Mouse (Mus musculus) hindbrain, embryonic 12.5 days (tissue): Measurements from ENCODE around the gene B230217C12Rik. TPM values are rescaled to one million over a fixed set of nuclear protein-coding genes. Genes with fewer than 3 reads are reported as not detected.
"Not testable (repeated sequence)": the region's sequence is repeated elsewhere in the genome, so short reads cannot be mapped to it uniquely, and the experiment has no call there.

Experiments used
- ATAC-seq: fragments of 200-750 bp; cut with Nextera tagmentation; 2 replicates; pipeline ENCODE4 v1.8.0; 2017; ENCODE audit warnings: moderate TSS enrichment; ENCODE audit not compliant: low FRiP score
- H3K27ac ChIP-seq: fragments of 300-500 bp; sonication (generic); 2 replicates; pipeline ENCODE4 v1.5.1; 2016; ENCODE audit warnings: mild to moderate bottlenecking
- H3K27me3 ChIP-seq: fragments of 300-500 bp; sonication (generic); 2 replicates; pipeline ENCODE4 v1.6.1; 2016; ENCODE audit warnings: mild to moderate bottlenecking
- H3K36me3 ChIP-seq: fragments of 300-500 bp; sonication (generic); 2 replicates; pipeline ENCODE4 v1.6.1; 2016; ENCODE audit warnings: mild to moderate bottlenecking
- H3K4me1 ChIP-seq: fragments of 300-500 bp; sonication (generic); 2 replicates; pipeline ENCODE4 v1.6.1; 2016
- H3K4me2 ChIP-seq: fragments of 300-500 bp; sonication (generic); replicated peaks from 2 replicates; pipeline ENCODE4 v1.6.1; 2016; ENCODE audit warnings: mild to moderate bottlenecking
- H3K4me3 ChIP-seq: fragments of 300-500 bp; sonication (generic); 2 replicates; pipeline ENCODE4 v1.5.1; 2016; ENCODE audit warnings: mild to moderate bottlenecking
- H3K9ac ChIP-seq: fragments of 300-500 bp; sonication (generic); 2 replicates; pipeline ENCODE4 v1.6.1; 2016; ENCODE audit warnings: mild to moderate bottlenecking, moderate library complexity
- H3K9me3 ChIP-seq: fragments of 300-500 bp; sonication (generic); replicated peaks from 2 replicates; pipeline ENCODE4 v1.6.1; 2016; ENCODE audit warnings: mild to moderate bottlenecking
- WGBS: fragments of 180-500 bp; shearing (Covaris S2); methylation state at CpG from one replicate; pipeline ENCODE4 v1.1.7; 2016; 5-methylcytosine and 5-hydroxymethylcytosine counted together
- polyA plus RNA-seq: library from polyadenylated mRNA; unstranded; fragments of >200 nt; fragmentation: Nextera tagmentation; extraction: Ambion mirVana; gene quantifications from 2 replicates; pipeline ENCODE4 v1.2.1, GENCODE M21; 2016

B230217C12Rik gene
- polyA plus RNA-seq, 1 experiment from 2014 or later, result 14.1 TPM

DNA sequence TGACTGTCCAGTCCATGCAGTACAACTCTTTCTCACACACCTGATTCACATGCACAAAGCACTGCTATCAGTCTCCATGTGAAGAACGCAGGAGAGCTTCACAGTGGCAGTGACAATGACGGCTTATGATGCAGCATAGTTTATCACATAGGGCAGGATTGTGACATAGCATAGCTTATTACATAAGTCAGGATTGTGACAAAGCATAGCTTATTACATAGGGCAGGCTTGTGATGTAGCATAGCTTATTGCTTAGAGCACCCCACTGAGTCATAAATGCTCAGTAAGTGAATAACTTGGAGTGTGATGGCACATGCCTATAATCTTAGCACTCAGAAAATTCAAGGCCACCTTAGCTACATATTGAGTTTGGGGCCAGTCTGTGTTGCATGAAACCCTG lies 14.9 kb downstream of the B230217C12Rik start:
- Histone ChIP-seq H3K27me3 (no peaks in the 10 kb centered on the region), H3K4me3 (no peak overlapping the region)
- 94% methylated on average over 2 of the region's 2 CpGs for WGBS

DNA sequence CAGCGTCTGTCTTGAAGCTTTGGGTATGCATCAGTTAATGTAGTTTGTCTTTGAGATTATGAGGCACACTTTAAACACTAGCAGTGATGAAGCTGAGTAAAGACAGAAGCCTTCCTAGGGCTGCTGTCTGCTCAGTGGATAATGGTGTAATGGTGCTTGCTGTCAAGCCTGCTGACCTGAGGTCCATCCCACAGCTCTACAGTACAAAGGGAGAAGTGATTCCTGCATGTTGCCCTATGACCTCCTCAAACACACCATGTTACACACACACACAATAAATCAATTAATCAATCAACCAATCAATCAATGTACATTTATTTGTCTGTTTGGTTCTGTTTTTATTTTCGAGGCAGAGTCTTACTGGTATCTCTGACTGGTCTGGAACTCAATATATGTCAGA lies 21.6 kb downstream of the B230217C12Rik start:
- Histone ChIP-seq H3K9ac (no peak overlapping the region), H3K4me2 (no peak overlapping the region), H3K4me1 (no peaks in the 10 kb centered on the region), H3K27me3 (no peaks in the 10 kb centered on the region), H3K9me3 (no peaks in the 10 kb centered on the region), H3K4me3 (no peak overlapping the region), H3K36me3 (no peaks in the 10 kb centered on the region), H3K27ac (no peak overlapping the region)
- no peak for ATAC-seq
- 80% methylated on average over 2 of the region's 2 CpGs for WGBS

More for the DNA sequence above, 14.9 kb downstream of the B230217C12Rik start:
- Histone ChIP-seq H3K4me1 (no peaks in the 10 kb centered on the region), H3K27ac (no peak overlapping the region), H3K36me3 (no peaks in the 10 kb centered on the region), H3K9me3 (no peaks in the 10 kb centered on the region), H3K4me2 (no peak overlapping the region), H3K9ac (no peak overlapping the region)
- ATAC-seq, result no peak

DNA sequence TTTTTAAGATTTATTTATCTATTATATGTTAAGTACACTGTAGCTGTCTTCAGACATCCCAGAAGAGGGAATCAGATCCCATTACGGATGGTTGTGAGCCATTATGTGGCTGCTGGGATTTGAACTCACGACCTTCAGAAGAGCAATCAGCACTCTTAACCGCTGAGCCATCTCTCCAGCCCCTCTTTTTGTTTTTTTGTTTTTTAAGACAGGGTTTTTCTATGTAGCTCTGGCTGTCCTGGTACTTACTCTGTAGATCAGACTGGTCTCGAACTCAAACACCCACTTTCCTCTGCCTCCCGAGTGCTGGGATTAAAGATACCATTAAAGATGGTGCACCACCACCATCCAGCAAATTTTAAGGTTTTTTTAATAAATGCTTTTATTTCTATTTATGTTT lies 24.8 kb downstream of the B230217C12Rik start:
- Histone ChIP-seq H3K27me3 (no peaks in the 10 kb centered on the region), H3K36me3 (no peaks in the 10 kb centered on the region), H3K9me3 (no peaks in the 10 kb centered on the region), H3K9ac (no peak overlapping the region), H3K4me1 (no peaks in the 10 kb centered on the region), H3K4me3 (no peak overlapping the region), H3K4me2 (no peak overlapping the region), H3K27ac (no peak overlapping the region)
- no peak for ATAC-seq
- 92% methylated on average over 5 of the region's 5 CpGs for WGBS

DNA sequence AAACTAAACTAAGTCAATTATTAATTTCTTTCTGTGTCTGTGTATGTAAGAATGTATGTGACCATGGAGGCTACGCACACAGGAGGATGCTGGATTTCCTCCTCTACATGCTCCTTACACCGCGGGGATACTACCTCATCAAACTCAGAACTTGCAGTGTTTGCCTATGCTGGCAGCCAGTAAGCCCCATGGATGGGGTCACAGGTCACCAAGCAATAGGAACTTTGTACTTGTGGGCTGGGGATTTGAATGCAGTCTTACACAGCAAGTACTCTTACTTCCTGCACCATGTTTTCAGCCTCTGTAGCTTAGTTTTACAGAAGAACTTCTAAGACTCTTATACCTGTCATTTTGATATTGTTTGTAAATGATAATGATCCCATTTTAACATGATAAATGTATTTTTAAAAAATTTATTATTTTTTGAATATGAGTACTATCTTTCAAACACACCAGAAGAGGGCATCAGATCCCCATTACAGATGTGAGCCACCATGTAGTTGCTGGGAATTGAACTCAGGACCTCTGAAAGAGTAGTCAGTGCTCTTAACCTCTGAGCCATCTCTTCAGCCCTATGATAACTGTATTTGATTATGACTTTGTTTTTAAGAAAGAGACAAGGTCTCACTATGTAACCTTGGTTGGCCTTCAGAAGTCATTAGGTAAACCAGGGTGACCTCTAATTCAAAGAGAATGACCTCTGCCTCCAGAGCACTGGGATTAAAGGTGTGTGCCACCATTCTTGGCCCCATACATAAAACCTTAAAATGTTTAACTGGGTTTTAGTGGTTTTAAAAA lies 25.7 kb downstream of the B230217C12Rik start:
- H3K4me2 ChIP-seq, result no peak overlapping the region
- no peak for ATAC-seq
- no peaks in the 10 kb centered on the region for H3K36me3 ChIP-seq
- H3K27ac ChIP-seq, result no peak overlapping the region
- no peaks in the 10 kb centered on the region for H3K4me1 ChIP-seq
- no peak overlapping the region for H3K9ac ChIP-seq
- WGBS, result 87% methylated on average over 3 of the region's 3 CpGs
- no peaks in the 10 kb centered on the region for H3K27me3 ChIP-seq
- no peaks in the 10 kb centered on the region for H3K9me3 ChIP-seq
- H3K4me3 ChIP-seq, result no peak overlapping the region

DNA sequence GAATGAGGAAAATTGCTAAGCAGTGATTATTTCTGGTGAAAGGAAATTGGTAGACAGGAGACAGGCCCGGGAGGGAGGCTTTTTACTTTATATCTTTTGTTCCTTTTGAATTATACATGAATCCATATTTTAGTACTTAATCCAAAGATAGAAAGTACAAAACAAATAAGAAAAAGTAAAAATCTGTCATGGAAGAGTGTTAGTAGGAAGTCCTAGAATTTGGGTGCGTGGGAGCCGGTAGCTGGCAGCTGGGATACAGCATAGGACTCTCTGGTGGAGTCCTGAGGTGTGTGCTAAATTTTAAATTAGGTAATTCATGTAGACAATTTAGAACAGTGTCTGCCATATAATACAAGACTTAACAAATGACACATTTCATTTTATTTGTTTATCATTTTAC lies 27.0 kb downstream of the B230217C12Rik start:
- WGBS, result 91% methylated on average over 3 of the region's 3 CpGs
- H3K27ac ChIP-seq, result no peak overlapping the region
- no peak overlapping the region for H3K9ac ChIP-seq

DNA sequence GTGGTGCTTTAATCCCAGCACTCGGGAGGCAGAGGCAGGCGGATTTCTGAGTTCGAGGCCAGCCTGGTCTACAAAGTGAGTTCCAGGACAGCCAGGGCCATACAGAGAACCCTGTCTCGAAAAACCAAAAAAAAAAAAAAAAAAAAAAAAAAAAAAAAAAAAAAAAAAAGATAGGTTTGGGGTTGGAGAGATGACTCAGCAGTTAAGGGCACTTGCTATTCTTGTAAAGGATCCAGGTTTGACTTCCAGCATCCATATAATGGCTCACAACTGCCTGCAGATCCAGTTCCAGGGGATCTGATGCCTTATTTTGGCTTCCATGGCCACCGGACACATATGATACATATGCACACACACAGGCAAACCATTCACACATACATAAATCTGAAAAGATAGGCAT lies 31.8 kb downstream of the B230217C12Rik start:
- ATAC-seq, H3K4me2 ChIP-seq, H3K9me3 ChIP-seq, H3K4me3 ChIP-seq, H3K27me3 ChIP-seq, H3K4me1 ChIP-seq, H3K9ac ChIP-seq, H3K36me3 ChIP-seq, H3K27ac ChIP-seq: not testable (repeated sequence)
- WGBS, result 87% methylated on average over 5 of the region's 5 CpGs

More for the DNA sequence above, 27.0 kb downstream of the B230217C12Rik start:
- Histone ChIP-seq H3K4me1 (no peaks in the 10 kb centered on the region), H3K36me3 (no peaks in the 10 kb centered on the region), H3K4me2 (no peak overlapping the region), H3K9me3 (no peaks in the 10 kb centered on the region), H3K27me3 (no peaks in the 10 kb centered on the region), H3K4me3 (no peak overlapping the region)
- no peak for ATAC-seq

DNA sequence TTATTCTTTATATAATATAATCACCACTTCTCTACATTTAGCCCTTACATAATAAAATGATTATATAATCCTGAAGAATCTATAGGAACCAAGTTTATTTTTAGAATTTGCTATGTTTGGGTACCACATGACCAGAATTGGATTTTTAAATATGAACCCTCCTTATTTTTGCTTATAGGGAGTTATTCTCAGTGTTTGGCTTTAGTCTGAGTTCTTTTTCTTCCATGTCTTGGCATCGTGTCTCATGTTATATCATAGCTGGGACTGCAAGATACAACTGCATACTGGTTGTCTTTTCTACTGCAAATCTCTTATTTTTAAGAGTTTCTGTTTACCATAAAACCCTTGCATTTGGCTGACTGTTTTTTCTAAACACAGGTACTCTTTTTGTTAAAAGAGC lies 33.8 kb downstream of the B230217C12Rik start:
- no peak overlapping the region for H3K4me3 ChIP-seq
- no peak overlapping the region for H3K27ac ChIP-seq
- no peak overlapping the region for H3K9ac ChIP-seq
- no peaks in the 10 kb centered on the region for H3K9me3 ChIP-seq
- 92% methylated on average over 1 of the region's 1 CpGs for WGBS
- no peaks in the 10 kb centered on the region for H3K36me3 ChIP-seq
- H3K4me2 ChIP-seq, result no peak overlapping the region
- no peak for ATAC-seq
- no peaks in the 10 kb centered on the region for H3K27me3 ChIP-seq
- H3K4me1 ChIP-seq, result no peaks in the 10 kb centered on the region

DNA sequence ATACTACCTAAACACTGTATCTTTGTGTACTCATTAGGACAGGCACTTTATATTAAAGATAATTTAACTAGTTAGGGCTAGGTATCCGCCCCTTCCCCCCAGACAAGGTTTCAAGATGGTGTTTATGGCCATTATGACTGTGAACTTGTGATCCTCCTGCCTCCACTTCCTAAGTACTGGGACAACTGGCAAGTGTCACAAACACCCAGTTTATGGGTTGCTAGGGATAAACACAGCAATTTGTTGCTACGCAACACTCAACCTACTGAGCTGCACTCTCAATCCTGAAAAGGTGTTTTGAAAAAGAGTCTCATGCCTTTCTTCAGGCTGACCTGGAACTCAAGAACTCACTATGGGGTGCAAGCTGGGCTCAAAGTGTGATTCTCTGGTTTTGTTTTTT lies 36.8 kb downstream of the B230217C12Rik start:
- ATAC-seq, result no peak
- Histone ChIP-seq H3K4me1 (no peaks in the 10 kb centered on the region), H3K4me2 (no peak overlapping the region), H3K36me3 (no peaks in the 10 kb centered on the region), H3K27ac (no peak overlapping the region), H3K27me3 (no peaks in the 10 kb centered on the region), H3K4me3 (no peak overlapping the region), H3K9me3 (no peaks in the 10 kb centered on the region), H3K9ac (no peak overlapping the region)
- 93% methylated on average over 2 of the region's 2 CpGs for WGBS

DNA sequence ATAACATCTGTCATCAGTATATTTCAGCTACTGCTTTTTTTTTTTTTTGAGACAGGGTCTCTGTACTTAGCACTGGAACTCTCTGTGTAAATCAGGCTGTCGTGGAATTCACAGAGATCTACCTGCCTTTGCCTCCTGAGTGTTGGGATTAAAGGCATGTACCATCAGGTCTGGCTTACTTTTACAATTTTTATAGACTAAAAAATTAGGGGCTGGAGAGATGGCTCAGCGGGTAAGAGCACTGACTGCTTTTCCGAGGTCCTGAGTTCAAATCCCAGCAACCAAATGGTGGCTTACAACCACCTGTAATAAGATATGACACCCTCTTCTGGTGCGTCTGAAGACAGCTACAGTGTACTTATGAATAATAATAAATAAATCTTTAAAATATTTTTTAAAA lies 39.8 kb downstream of the B230217C12Rik start:
- Histone ChIP-seq H3K36me3 (no peaks in the 10 kb centered on the region), H3K27me3 (no peaks in the 10 kb centered on the region), H3K9ac (no peak overlapping the region), H3K27ac (no peak overlapping the region), H3K4me1 (no peaks in the 10 kb centered on the region), H3K4me3 (no peak overlapping the region), H3K9me3 (no peaks in the 10 kb centered on the region), H3K4me2 (no peak overlapping the region)
- no peak for ATAC-seq
- WGBS, result 96% methylated on average over 4 of the region's 4 CpGs

DNA sequence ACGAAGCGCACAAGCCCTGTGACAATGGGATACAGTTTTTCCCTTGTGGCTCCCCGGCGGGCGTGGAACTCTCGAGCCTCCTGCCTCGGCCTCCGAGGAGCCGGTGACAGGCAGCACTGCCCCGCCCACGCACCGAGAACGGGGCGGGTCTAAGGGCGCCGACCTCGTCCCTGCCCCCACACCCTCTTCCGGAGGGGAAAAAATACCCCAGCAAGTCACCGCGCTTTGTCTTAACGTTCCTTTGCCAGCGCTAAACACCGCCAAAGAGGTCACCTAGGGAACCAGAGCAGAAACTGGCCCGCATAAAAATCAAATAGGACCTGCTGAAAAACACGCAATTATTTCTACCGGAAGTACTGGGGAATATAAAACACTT lies 43.0 kb downstream of the B230217C12Rik start:
- H3K4me2 ChIP-seq, result peak overlapping the region; percentile 62
- H3K27me3 ChIP-seq, result no peaks in the 10 kb centered on the region
- no peaks in the 10 kb centered on the region for H3K4me1 ChIP-seq
- H3K27ac ChIP-seq, result peak overlapping the region; percentile 85
- H3K36me3 ChIP-seq, result no peaks in the 10 kb centered on the region
- peak overlapping the region; percentile 56 for H3K4me3 ChIP-seq
- 5% methylated on average over 26 of the region's 26 CpGs for WGBS
- ATAC-seq, result no peak; the same call in 1 of the 2 replicates
- H3K9me3 ChIP-seq, result no peaks in the 10 kb centered on the region
- H3K9ac ChIP-seq, result peak overlapping the region; percentile 54; the same call in 1 of the 2 replicates

DNA sequence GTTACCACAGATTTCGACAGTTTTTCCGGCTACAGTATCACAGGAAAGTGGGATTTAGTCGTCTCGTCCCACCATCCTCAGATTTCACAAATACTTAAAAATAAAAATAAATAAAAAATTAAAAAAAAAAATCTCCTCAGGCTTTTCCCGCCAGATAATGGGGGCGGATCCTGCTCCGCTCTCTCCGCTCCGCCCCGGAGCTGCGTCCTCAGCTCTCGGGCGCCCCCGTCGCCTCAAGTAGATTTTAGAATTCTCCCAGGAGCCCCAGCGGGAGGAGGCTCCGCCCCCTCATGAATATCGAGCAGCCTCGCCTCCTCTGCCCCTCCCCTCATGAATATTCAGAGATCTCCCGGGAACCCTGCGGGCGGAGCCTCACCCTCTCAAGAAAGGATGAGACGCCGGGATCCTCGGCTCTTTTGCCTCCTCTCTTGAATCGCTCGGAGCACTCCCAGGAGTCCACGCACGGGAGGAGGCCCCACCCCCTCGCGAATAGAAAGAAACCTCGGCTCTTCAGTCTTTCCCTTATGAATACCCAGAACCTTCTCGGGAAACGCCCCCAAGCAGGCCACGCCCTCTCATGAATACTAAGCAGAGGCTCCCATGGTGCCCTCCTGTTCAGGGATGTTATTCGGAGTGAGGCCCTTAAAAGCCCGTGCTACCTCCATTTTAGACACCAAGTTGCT lies 43.5 kb downstream of the B230217C12Rik start, which contains the start of gene Fbxo47:
Gene Fbxo47, minus strand, starts transcription at position 237 of the 683 bp plus-strand sequence.
- Histone ChIP-seq H3K27ac (peak within 1 kb of the TSS; percentile 85), H3K4me3 (peak within 1 kb of the TSS; percentile 56), H3K27me3 (no peaks in the 10 kb centered on the region), H3K9me3 (no peaks in the 10 kb centered on the region), H3K9ac (peak within 1 kb of the TSS; percentile 54), H3K4me2 (peak within 1 kb of the TSS; percentile 62), H3K36me3 (no peaks in the 10 kb centered on the region), H3K4me1 (no peaks in the 10 kb centered on the region)
- ATAC-seq, result peak; percentile 97
- under 1% methylated on average over 37 of the region's 37 CpGs for WGBS

DNA sequence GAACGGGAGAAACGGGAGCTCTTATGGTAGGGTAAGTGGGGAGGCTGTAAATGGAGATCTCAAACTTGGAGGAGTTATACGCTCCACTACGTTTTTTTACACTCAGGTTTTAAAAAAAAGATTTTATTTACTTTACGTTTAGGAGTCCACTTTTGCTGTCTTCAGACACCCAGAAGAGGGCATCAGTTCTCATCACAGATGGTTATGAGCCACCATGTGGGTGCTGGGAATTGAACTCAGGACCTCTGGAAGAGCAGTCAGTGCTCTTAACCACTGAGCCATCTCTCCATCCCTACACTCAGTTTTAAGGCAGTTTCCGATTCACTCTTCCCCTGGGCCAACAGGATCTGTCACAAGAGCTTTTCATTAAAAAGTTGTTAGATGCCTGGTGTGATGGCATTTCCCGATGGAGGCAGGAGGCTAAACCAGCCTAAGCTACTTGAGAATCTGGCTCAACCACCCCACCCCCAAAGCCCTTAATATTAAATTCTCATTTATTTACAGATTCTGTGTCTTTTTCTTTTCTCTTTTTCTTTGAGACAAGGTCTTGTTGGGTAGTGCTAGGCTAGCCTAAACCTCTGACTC lies 44.1 kb downstream of the B230217C12Rik start:
- peak overlapping the region; percentile 56 for H3K4me3 ChIP-seq
- no peaks in the 10 kb centered on the region for H3K4me1 ChIP-seq
- no peaks in the 10 kb centered on the region for H3K27me3 ChIP-seq
- H3K36me3 ChIP-seq, result no peaks in the 10 kb centered on the region
- H3K27ac ChIP-seq, result peak overlapping the region; percentile 85
- ATAC-seq, result peak; percentile 42
- 0 out of 2 replicates have a peak overlapping the region, but pooled peaks have one; percentile 29 for H3K9ac ChIP-seq
- peak overlapping the region; percentile 62 for H3K4me2 ChIP-seq
- H3K9me3 ChIP-seq, result no peaks in the 10 kb centered on the region
- WGBS, result 27% methylated on average over 7 of the region's 7 CpGs
